Mouse (Mus musculus) layer of hippocampus, adult 8-10 months (tissue): ENCODE data around the gene Ipo5. TPM values are rescaled to one million over a fixed set of nuclear protein-coding genes. Genes with fewer than 3 reads are reported as not detected.
A peak's percentile ranks its signal among the peaks of the same experiment; 100 is the strongest.

ENCODE experiments used
- DNase-seq, 2 experiments: peaks; one replicate each; pipeline ENCODE4 v3.0.0; 2022; ENCODE audit warnings: low spot score in 2 of 2
- total RNA-seq, 4 experiments: library from RNA; stranded (reverse); gene quantifications; 2 replicates each; pipeline ENCODE4 v1.2.4; 2022

The Ipo5 gene
- total RNA-seq: 100 to 1,000 TPM; 105 to 112 (median 107) TPM

GRCm38 (mm10) chr14:120910733-120911324, at the start of gene Ipo5:
Ipo5 (plus strand) TSS chr14:120911224.
- peak; percentile 91 to 92 for DNase-seq

GRCm38 (mm10) chr14:120863205-120863604, 47.8 kb upstream of the Ipo5 start:
- DNase-seq: no peak

- no peak for DNase-seq
These were observed 46.1 kb upstream of the Ipo5 start for GRCm38 (mm10) chr14:120864896-120865295.

- DNase-seq: no peak
These were observed 44.5 kb upstream of the Ipo5 start for GRCm38 (mm10) chr14:120866573-120866972.

- no peak for DNase-seq
These were observed 43.9 kb upstream of the Ipo5 start for GRCm38 (mm10) chr14:120867121-120867520.

GRCm38 (mm10) chr14:120868494-120868893, 42.5 kb upstream of the Ipo5 start:
- DNase-seq: peak in 1 of 2 experiments; percentile 13

- no peak for DNase-seq
These were observed 40.3 kb upstream of the Ipo5 start for GRCm38 (mm10) chr14:120870736-120871135.

GRCm38 (mm10) chr14:120874397-120874796, 36.6 kb upstream of the Ipo5 start:
- DNase-seq: no peak

- DNase-seq: peak in 1 of 2 experiments; percentile 18
These were observed 35.9 kb upstream of the Ipo5 start for GRCm38 (mm10) chr14:120875144-120875543.

GRCm38 (mm10) chr14:120875811-120876388, 35.1 kb upstream of the Ipo5 start:
- no peak for DNase-seq

- DNase-seq: no peak
These were observed 33.9 kb upstream of the Ipo5 start for GRCm38 (mm10) chr14:120877147-120877546.

GRCm38 (mm10) chr14:120879026-120879425, 32.0 kb upstream of the Ipo5 start:
- no peak for DNase-seq

GRCm38 (mm10) chr14:120880601-120881000, 30.4 kb upstream of the Ipo5 start:
- DNase-seq: no peak

GRCm38 (mm10) chr14:120881054-120881453, 30.0 kb upstream of the Ipo5 start:
- DNase-seq: peak in 1 of 2 experiments; percentile 6

- DNase-seq: no peak
These were observed 22.3 kb upstream of the Ipo5 start for GRCm38 (mm10) chr14:120888681-120889080.

- DNase-seq: no peak
These were observed 18.7 kb upstream of the Ipo5 start for GRCm38 (mm10) chr14:120892369-120892768.

- DNase-seq: no peak
These were observed 14.4 kb upstream of the Ipo5 start for GRCm38 (mm10) chr14:120896613-120897012.

- DNase-seq: no peak
These were observed 12.1 kb upstream of the Ipo5 start for GRCm38 (mm10) chr14:120898876-120899275.

- no peak for DNase-seq
These were observed 1.6 kb upstream of the Ipo5 start for GRCm38 (mm10) chr14:120909396-120909795.

GRCm38 (mm10) chr14:120910320-120910719, 704 bp upstream of the Ipo5 start:
- DNase-seq: peak in 1 of 2 experiments; percentile 13

- no peak for DNase-seq
These were observed 421 bp downstream of the Ipo5 start for GRCm38 (mm10) chr14:120911388-120911901.

GRCm38 (mm10) chr14:120912090-120912710, 1.2 kb downstream of the Ipo5 start:
- DNase-seq: no peak

- DNase-seq: no peak
These were observed 1.9 kb downstream of the Ipo5 start for GRCm38 (mm10) chr14:120912916-120913315.
